Mouse (Mus musculus) inflammation-experienced regulatory T-cells, adult 6 months (primary cell): ENCODE results near the gene Akr1e1. TPM values are rescaled to one million over a fixed set of nuclear protein-coding genes. Genes with fewer than 3 reads are reported as not detected.
A peak's percentile ranks its signal among the peaks of the same experiment; 100 is the strongest.
"Not testable (repeated sequence)": the region's sequence is repeated elsewhere in the genome, so short reads cannot be mapped to it uniquely, and the experiment has no call there.

Experiments
- ATAC-seq: one replicate; pipeline ENCODE4 v1.8.0; 2017
- polyA plus RNA-seq, 3 experiments: library from polyadenylated mRNA; unstranded; fragments of 100-300 nt; shearing (Covaris generic); gene quantifications; one replicate each; pipeline ENCODE4 v1.2.1; 2017

Gene Akr1e1
- polyA plus RNA-seq = 10 to 100 TPM; 18.3 to 22.7 (median 21.4) TPM

DNA sequence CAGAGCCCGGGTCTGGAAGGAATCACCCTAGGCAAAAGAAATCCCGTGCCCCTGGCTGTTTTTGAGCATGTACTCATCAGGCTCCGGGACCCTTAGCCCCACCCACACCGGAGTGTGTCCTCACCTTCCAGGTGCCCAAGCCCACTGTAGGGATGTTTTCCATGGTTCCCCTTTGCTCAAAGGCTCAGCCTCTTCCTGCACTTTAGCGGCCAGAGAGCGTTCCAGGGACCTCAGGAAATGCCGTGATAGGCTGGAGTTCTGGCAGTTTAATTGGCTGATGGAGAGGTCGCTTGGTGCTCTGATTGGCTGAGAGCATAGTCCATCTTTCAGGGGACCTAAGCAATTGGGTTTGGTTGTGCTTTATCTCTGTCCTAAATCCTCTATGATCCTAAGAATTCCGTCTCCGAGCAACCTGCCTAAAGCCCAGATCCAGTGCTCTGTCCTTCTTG, at the start of gene Akr1e1:
TSS of gene Akr1e1 (minus strand) at position 214 of the 449 bp plus-strand sequence.
- peak; percentile 99 for ATAC-seq

DNA sequence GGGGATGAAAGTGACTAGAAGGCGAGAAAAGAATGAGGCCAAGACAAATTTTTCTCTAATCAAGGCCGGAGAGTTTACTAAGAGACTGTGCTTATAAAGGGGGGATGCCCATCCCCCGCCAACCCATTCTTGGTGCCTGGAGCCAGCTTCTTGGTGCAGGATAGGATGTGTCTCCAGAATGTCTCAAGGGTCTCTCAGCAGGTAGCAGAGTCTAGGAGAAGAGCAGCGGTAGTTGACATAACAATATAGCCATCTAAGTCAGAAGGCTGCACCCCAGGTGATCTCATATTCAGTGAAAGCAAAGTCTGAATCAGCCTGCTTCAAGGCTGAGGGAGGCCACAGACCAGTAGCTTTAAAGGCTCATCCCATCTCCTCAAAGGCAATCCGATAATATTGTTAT, 49.4 kb upstream of the Akr1e1 start:
- ATAC-seq = no peak

DNA sequence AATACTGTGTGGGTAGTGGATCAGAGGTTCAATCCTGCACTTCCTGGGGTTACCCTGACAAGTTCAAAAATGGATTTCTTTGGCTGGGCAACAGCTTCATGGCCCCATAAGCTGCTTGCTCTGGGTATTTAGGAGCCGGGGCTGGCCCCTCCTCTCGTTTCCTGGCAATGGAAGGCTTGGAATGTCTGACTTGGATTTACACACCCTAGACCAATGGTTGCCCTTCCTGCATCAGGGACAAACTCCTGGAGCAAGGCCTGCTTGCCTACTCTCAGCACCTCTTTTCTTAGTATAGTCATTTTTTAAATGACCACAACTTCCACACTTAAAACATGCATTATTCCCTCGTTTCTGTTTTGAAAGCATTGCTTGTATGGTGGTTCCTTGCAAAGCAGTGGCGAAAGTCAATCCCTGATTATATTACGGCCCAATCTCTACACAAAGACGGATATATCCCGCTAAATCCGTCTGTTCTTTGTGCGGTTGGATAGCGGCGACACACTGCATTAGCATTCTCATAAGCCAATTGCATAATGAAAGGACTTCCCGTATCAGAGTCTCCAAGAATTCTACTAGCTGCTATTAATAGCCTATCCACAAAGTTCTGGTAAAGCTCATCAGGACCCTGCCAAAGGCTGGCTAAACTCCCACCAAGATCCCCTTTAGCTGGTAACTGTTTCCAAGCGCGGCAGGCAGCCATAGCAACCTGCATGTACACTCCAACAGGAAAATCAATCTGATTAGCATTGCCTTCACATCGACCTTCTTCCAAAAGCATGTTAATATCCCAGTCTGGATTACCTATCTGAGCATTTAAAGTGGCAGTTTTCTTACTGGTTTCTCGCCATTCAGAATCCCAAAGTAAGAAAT, 47.5 kb upstream of the Akr1e1 start:
- no peak for ATAC-seq

DNA sequence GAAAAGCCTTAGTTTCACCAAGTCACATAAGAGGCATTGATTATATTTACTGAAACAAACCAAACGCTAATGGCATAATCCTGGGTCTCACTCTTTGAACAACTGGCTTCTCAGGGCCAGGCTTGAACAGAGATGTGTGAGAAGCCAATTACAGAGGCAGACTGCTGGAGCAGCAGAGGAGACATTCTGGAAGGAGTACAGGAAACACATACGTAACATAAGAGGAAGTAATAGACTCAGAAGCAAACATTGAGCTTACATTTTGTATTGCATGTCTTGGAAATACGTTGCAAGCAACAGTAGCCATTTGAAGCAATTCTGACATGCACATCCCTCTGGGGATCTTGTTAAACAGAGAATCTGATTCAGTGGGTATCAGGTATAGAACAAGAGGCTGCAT, 41.2 kb upstream of the Akr1e1 start:
- no peak for ATAC-seq

DNA sequence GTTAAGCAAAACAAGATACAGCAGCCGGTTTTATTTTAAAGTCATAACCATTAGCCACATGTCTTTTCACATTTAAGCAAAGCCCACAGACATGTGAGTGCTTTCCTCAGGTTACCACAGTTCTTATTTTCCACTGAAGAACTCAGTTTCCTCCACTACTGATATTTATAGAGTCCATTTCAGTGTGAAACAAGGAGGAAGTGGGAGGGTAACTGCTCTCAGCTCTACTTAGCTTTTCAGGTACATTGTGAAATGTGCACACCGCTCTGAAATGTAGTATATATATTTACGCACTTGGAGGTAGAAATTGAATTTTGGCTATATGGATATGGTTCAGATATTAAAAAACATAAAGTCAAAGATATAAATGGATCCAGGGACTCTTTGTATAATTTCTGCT, 36.3 kb upstream of the Akr1e1 start:
- no peak for ATAC-seq

DNA sequence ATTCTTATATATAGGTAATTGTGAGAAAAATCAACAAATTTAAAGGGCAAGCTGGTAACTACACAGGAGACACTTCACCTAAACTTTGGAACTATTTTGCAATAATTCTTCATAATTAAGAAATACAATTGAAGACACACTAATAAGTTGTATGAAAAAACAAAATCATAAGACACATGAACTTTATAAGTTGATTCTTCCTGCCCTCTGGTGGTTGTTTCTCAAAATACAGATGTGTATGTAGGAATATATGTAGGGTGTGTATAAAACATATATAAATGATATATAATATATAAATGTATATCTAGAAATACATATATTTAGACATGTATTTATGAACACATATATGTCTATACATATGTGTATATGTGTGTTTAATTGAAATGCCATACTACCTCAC, 1.9 kb upstream of the Akr1e1 start:
- no peak for ATAC-seq

DNA sequence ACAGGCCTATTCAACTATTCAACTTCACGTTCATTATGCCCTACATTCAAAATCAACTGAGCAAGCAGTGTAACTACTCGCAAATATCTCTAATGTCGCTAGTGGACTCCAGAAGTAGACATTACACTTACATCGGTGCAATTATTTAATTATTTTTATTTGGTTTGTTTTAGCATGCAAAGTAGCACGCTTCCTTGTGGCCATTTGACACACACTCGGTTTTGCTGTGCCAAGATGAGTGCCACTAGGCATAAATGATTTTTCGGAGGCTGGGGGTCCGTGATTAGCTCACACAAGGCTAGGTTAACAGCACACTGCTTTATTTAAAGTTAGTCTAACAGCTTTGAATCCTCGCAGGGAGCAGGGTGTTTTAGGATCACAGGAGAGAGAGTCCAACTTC, 444 bp downstream of the Akr1e1 start:
- ATAC-seq = peak; percentile 23

DNA sequence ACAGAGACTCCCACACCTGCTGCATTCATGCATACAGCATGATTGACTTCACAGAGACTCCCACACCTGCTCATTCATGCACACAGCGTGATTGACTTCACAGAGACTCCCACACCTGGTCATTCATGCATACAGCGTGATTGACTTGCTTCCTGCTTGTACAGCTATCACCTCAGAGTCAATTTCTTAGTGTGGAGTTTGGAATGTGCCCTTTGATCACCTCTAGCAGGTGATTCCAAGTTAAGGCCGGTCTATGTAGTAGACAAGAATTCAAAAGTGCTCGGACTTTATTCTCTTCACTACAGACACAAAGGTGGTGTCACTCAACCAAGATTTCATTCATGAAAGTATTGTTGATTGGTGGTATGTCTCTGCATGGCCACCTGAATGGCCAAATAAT, 2.2 kb downstream of the Akr1e1 start:
- no peak for ATAC-seq

DNA sequence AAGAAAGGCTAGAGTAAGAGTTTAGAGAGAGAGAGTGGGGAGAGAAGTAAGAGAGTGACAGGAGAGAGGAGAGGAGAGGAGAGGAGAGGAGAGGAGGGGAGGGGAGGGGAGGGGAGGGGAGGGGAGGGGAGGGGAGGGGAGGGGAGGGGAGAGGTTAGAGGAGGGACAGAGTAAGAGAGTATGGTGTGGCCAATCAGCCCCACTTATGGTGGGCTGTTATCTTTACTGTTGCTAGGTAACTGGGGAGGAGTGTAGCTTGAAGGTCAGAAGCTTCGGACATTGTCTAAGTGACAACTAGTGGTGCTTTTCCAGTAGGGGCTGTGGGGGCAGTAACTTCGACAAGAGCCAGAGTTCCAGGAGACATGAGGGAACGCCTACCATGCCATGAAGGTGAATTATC, 5.5 kb downstream of the Akr1e1 start:
- not testable (repeated sequence) for ATAC-seq

DNA sequence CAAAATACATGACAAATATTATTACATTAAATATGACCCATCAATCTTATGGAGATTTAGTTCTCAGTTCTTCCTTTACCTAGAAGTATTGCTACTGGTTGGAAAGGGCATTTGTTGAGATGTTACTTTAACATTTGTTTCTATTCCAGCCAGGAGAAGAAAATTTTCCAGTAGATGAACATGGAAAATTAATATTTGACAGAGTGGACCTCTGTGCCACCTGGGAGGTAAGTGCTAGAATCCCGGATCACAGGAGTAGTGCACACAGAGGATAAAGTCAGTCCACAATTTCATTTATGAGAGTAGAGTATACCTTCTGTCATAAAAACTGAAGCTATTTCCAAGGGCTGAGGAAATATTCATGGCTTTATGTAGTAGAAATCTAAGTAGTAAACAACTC, 32.1 kb downstream of the Akr1e1 start:
- no peak for ATAC-seq

DNA sequence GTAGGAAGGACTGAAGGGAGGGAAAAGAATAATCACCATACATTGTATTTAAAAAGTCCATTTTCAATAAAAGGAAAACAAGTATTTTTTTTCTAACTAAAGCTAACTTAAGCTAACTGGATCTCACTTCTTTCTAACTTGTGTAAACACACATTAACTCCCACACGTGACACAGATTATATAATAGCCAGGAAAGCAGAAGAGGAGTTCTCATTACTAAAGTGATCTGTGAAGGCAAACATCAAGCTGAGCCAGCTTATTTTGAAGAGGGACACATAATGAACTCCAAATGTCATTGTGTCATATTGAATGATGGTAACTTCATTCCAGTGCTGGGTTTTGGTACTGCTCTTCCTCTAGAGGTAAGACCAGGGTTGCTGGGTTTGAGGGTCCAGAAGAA, 35.1 kb downstream of the Akr1e1 start, which contains the start of gene Akr1c21:
TSS of gene Akr1c21 (plus strand) at position 205 of the 400 bp plus-strand sequence.
- no peak for ATAC-seq

DNA sequence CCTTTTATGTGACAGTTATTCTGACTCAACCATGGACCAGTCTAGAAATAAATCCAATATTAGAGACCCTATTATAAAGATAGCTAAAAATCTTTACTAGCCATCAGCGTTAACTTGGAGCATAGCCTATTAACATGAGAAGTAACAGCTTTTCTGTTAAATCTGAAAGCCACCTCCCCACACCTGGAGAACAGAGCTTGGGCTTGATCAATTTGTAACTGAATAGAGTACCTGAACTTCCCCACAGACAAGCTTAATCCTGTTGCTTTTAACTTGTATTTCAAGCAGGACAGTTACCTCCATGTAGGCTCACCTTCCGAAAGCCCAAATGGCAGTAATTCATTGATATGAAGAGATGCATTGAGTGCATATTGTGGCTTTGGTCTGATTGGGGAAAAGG, 43.0 kb downstream of the Akr1e1 start:
- ATAC-seq = no peak

DNA sequence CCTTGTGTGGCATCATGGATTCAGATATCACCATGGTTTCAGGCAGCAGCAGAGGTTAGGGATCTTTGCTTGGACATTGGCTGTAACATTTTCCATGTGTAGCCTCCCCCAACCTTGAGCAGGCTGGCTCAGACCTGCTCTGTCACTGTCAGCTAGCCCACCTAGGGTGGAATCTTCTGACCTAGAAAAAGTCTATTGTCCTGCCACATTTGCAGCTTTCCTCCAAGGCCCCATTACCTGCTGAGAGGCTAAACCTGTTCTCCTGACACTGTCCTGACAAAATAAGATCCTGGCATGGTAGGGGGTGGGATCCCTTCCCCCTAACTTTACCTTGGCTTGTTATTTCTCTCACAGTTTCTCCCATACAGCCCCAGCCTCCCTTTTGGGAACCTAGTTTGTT, 48.5 kb downstream of the Akr1e1 start:
- no peak for ATAC-seq

DNA sequence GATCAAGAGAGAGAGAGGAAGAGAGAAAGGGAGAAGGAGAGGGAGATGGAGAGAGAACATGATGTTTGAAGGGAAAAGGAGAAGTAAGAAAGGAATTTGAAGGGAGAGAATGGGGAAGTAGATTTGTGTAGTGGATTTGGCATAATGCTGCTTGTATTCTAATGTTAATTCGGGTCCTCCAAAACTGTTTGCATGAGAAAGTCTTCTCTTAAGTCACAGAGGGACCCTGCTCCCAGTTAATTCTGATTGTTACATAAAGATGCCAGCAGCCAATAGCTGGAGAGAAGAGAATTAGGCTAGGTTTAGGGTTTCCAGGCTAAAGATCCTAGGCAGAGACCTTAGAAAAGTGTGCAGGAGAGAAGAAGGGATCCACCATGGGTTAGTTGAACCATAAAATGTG, 49.8 kb downstream of the Akr1e1 start:
- ATAC-seq = no peak

Other genes with a start within 250 kb of the Akr1e1 start
- not detected for gene Akr1c6, start 174.9 kb downstream of the Akr1e1 start, polyA plus RNA-seq
- gene Akr1c20, start 85.8 kb downstream of the Akr1e1 start, polyA plus RNA-seq = not detected
- not detected for gene Akr1c21, start 35.1 kb downstream of the Akr1e1 start, polyA plus RNA-seq